Mouse (Mus musculus) limb, embryonic 14.5 days (tissue): ENCODE results near the gene Epb41l1. TPM values are rescaled to one million over a fixed set of nuclear protein-coding genes. Genes with fewer than 3 reads are reported as not detected.

ENCODE experiments used
- ATAC-seq: fragments of 200-750 bp; cut with Nextera tagmentation; 2 replicates; pipeline ENCODE4 v1.8.0; 2017; ENCODE audit warnings: low read depth, moderate number of reproducible peaks, moderate TSS enrichment; ENCODE audit not compliant: low FRiP score
- DNase-seq: peaks from one replicate; pipeline ENCODE4 v3.0.0-alpha.2; 2015; ENCODE audit warnings: low spot score
- H3K27ac ChIP-seq: fragments of 300-500 bp; sonication (generic); replicated peaks from 2 replicates; pipeline ENCODE4 v1.5.1; 2014; ENCODE audit warnings: low read depth, mild to moderate bottlenecking, low read length, moderate library complexity, mixed read lengths
- H3K27me3 ChIP-seq: fragments of 300-500 bp; sonication (generic); 2 replicates; pipeline ENCODE4 v1.6.1; 2014; ENCODE audit warnings: low read length, mixed read lengths; ENCODE audit not compliant: control insufficient read depth, insufficient read depth
- H3K36me3 ChIP-seq: fragments of 300-500 bp; sonication (generic); 2 replicates; pipeline ENCODE4 v1.6.1; 2014; ENCODE audit warnings: mild to moderate bottlenecking, low read length, moderate library complexity, mixed read lengths; ENCODE audit not compliant: control insufficient read depth, insufficient read depth
- H3K4me1 ChIP-seq: fragments of 300-500 bp; sonication (generic); 2 replicates; pipeline ENCODE4 v1.6.1; 2014; ENCODE audit warnings: antibody characterized with exemption, low read length, mixed read lengths; ENCODE audit not compliant: control insufficient read depth, insufficient read depth
- H3K4me2 ChIP-seq: fragments of 300-500 bp; sonication (generic); replicated peaks from 2 replicates; pipeline ENCODE4 v1.6.1; 2014; ENCODE audit warnings: low read depth, mild to moderate bottlenecking, low read length, moderate library complexity; ENCODE audit not compliant: severe bottlenecking
- H3K4me3 ChIP-seq: fragments of 300-500 bp; sonication (generic); replicated peaks from 2 replicates; pipeline ENCODE4 v1.5.1; 2014; ENCODE audit warnings: low read length
- H3K9ac ChIP-seq: fragments of 300-500 bp; sonication (generic); 2 replicates; pipeline ENCODE4 v1.6.1; 2014; ENCODE audit warnings: mild to moderate bottlenecking, low read depth, low read length, moderate library complexity; ENCODE audit not compliant: severe bottlenecking
- H3K9me3 ChIP-seq: fragments of 300-500 bp; sonication (generic); 2 replicates; pipeline ENCODE4 v1.6.1; 2016; ENCODE audit warnings: low read length; ENCODE audit not compliant: control insufficient read depth
- POLR2A ChIP-seq: fragments of 200-500 bp; IDR thresholded peaks from 2 replicates; pipeline ENCODE4 v1.8.0; 2012; ENCODE audit warnings: inconsistent platforms, mild to moderate bottlenecking, moderate library complexity, borderline replicate concordance; ENCODE audit not compliant: insufficient read depth, insufficient read length; ENCODE audit errors: extremely low read depth
- WGBS: fragments of 180-500 bp; shearing (Covaris S2); extraction: QIAGEN DNeasy Blood & Tissue Kit; methylation state at CpG from one replicate; pipeline ENCODE4 v1.1.7; 2014; 5-methylcytosine and 5-hydroxymethylcytosine counted together
- polyA plus RNA-seq, 2 experiments: library from polyadenylated mRNA; depleted of rRNA in 1 of 2; stranded (reverse) in 1 of 2; unstranded in 1 of 2; fragments of >200 nt; fragmentation: Nextera tagmentation in 1 of 2; extraction: Ambion mirVana in 1 of 2; gene quantifications; 2 replicates each; pipeline versions ENCODE4 v1.2.1 to v1.2.3; 2012 to 2014

Gene Epb41l1
- polyA plus RNA-seq, 2 experiments: 5.0 to 37.0 TPM

DNA sequence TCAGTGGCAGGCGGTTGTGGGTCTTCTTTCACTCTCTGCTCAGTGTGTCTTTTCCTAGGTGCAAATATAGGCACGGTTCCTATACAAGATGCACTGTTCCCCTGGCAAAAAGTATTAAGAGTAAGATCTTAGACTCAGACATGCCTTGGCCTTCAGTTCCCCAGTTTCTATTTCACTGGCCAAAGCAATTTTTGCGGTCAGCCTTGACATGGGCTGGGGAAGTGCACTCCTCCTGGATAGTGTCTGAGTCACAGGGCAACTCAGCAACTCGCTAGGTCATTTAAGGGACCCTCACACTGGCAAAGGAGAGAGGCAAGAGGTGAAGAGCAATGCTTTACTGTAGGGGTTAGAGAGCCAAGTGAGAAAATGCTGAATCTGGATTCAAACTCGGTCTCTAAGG is 5.0 kb upstream of the Epb41l1 start:
- Histone ChIP-seq H3K4me1 (0 out of 2 replicates have a peak, but pooled peaks cover 3% of the 10 kb centered on the region), H3K4me3 (no peak overlapping the region), H3K36me3 (no peaks in the 10 kb centered on the region), H3K4me2 (no peak overlapping the region), H3K27me3 (peaks cover 6% of the 10 kb centered on the region; the same call in 1 of the 2 replicates), H3K9ac (no peak overlapping the region), H3K9me3 (no peaks in the 10 kb centered on the region), H3K27ac (no peak overlapping the region)
- DNase-seq (no peak), ATAC-seq (no peak)
- TF ChIP-seq POLR2A: no peak
- WGBS: 70% methylated on average over 5 of the region's 5 CpGs

DNA sequence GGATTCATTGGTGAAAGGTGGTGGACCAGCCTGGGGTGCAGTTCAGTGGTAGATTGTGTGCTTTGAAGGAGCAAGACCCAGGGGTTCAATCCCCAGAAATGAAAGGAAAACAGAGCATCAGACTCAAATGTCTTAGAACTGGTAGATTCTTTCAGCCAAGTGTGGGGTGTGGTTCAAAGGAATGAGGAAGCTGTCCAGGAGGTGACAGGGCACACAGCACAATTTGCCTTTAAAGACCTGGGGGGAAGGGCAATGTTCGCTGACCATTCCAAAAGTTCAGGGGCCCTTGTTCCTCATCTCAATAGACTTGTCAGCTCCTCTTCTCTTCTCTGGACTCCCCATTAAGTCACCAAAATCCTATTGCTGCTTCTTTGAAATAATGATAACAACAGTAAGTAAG is 3.5 kb upstream of the Epb41l1 start:
- no peaks in the 10 kb centered on the region for H3K36me3 ChIP-seq
- ATAC-seq (no peak), DNase-seq (no peak)
- H3K9me3 ChIP-seq: no peaks in the 10 kb centered on the region
- H3K4me1 ChIP-seq: 0 out of 2 replicates have a peak, but pooled peaks cover 10% of the 10 kb centered on the region
- no peak for TF ChIP-seq POLR2A
- H3K27me3 ChIP-seq: peaks cover 17% of the 10 kb centered on the region
- WGBS: 67% methylated on average over 1 of the region's 1 CpGs
- H3K4me2 ChIP-seq: no peak overlapping the region
- H3K9ac ChIP-seq: no peak overlapping the region
- no peak overlapping the region for H3K27ac ChIP-seq
- no peak overlapping the region for H3K4me3 ChIP-seq

DNA sequence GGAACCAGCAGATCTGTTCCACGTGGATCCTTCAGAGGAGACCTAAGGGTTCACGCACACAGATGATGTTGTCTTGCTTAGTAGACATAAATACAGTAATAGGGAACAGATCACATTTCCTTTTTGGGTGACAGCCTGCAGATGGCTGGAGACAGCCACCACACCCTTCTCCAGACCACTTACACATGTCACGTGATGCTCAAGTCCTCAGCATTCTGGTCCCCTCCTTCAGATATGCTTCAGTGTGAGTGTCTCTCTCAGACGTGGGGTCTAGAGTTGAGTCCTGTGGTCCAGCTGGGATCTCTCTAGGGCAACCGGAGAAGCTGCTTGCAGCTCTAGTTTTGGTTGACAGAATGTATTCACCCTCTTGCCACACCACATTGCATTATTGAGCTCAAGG is 2.2 kb upstream of the Epb41l1 start:
- Histone ChIP-seq H3K27me3 (peaks cover 26% of the 10 kb centered on the region), H3K27ac (no peak overlapping the region), H3K4me2 (no peak overlapping the region), H3K36me3 (no peaks in the 10 kb centered on the region), H3K9me3 (no peaks in the 10 kb centered on the region), H3K4me3 (no peak overlapping the region), H3K4me1 (0 out of 2 replicates have a peak, but pooled peaks cover 10% of the 10 kb centered on the region), H3K9ac (no peak overlapping the region)
- no peak for TF ChIP-seq POLR2A
- WGBS: 76% methylated on average over 5 of the region's 5 CpGs
- DNase-seq (no peak), ATAC-seq (no peak)

DNA sequence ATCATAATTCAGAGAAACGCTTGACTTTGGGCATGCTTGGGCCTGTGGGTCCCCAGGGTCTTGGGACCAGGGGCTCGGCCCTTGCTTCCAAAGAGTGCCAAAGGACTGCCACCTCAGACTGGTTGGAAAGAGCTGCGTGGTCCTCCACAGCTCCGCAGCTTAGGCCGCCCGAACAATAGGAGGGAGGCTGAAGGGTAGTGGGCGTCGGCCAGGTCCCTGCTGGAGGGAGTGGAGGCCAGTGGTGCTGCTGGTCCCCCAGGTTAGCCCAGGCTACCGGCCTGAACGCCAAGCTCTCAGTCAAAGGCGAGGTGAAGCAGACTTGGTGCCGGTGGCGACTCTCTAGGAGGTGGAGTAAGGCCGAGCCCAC is 399 bp upstream of the Epb41l1 start:
- WGBS: 14% methylated on average over 12 of the region's 14 CpGs
- no peak for TF ChIP-seq POLR2A
- no peak for ATAC-seq
- DNase-seq: no peak
- peaks cover 26% of the 10 kb centered on the region for H3K27me3 ChIP-seq
- peak overlapping the region; percentile 70 for H3K9ac ChIP-seq
- peak overlapping the region; percentile 95 for H3K4me2 ChIP-seq
- 0 out of 2 replicates have a peak overlapping the region, but pooled peaks have one; percentile 19 for H3K27ac ChIP-seq
- peak overlapping the region; percentile 64 for H3K4me3 ChIP-seq
- H3K4me1 ChIP-seq: 0 out of 2 replicates have a peak, but pooled peaks cover 10% of the 10 kb centered on the region
- no peaks in the 10 kb centered on the region for H3K9me3 ChIP-seq
- H3K36me3 ChIP-seq: no peaks in the 10 kb centered on the region

DNA sequence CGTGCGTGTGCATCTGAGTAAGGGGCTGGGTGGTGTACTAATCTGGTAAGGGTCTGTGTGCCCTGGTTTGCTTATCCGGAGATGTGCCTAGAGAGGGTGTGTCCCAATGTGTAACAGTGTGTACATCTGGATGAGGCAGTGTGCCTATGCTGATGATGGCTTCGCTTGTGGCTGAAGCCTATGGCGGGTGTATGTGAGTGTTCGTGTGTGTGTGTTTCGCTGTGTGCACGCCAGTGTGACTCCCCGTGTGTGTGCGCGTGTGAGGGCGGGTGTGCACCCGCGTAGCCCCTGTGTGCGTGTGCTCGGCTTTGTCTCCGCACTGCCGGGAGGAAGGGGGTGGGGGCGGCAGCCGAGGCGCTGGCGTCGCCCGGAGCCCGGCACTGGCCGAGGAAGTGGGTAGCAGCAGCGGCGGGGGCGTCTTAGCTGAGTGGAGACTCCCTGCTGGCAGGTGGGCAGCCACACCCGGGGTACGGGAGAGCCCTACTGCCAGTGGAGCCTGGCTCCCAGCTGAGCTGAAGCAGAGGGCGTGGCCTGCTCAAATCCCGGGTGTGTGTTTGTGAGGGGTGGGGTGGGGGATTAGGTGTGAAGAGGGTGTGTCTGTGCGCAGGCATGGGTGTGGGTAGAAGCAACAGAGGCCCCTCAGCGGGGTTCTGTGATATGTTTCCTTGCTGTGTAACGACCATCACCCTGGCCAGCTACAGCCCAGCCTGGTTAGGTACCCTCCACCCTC is 837 bp downstream of the Epb41l1 start:
- peak; percentile 45 for ATAC-seq
- H3K4me2 ChIP-seq: peak overlapping the region; percentile 95
- no peaks in the 10 kb centered on the region for H3K9me3 ChIP-seq
- H3K36me3 ChIP-seq: no peaks in the 10 kb centered on the region
- 1% methylated on average over 36 of the region's 36 CpGs for WGBS
- H3K4me3 ChIP-seq: peak overlapping the region; percentile 64
- peak overlapping the region; percentile 70 for H3K9ac ChIP-seq
- no peak for DNase-seq
- 0 out of 2 replicates have a peak, but pooled peaks cover 10% of the 10 kb centered on the region for H3K4me1 ChIP-seq
- TF ChIP-seq POLR2A: no peak
- 0 out of 2 replicates have a peak overlapping the region, but pooled peaks have one; percentile 19 for H3K27ac ChIP-seq
- H3K27me3 ChIP-seq: peaks cover 26% of the 10 kb centered on the region
